7 mouse cellular contexts compared by ENCODE assay signal in genomic region chr8:86884067-86884466, GRCm38 (mm10). TPM values are rescaled to one million over a fixed set of nuclear protein-coding genes. Genes with fewer than 3 reads are reported as not detected.
DNase-seq lines count a peak whose midpoint lies in the region; ATAC-seq and TF ChIP-seq lines count a peak whose summit lies in the region.

No protein-coding gene starts in this region.

- H3K27ac ChIP-seq in embryonic fibroblast, embryonic 13.5 days (ENCODE audit: insufficient read depth, low read length), result peak overlapping the region; percentile 83

- no peaks in the 10 kb centered on the region for H3K27me3 ChIP-seq in megakaryocyte, embryonic 14.5 days (replicated peaks)

- no peak for ATAC-seq in megakaryocyte, adult 5-6 weeks (ENCODE audit: poor library complexity, severe bottlenecking)
- ATAC-seq in megakaryocyte-erythroid progenitor cell, adult 5-6 weeks (replicated peaks; ENCODE audit: low FRiP score, low TSS enrichment, poor library complexity, severe bottlenecking), result 0 out of 2 replicates have a peak, but pooled peaks have one; percentile 33

- peak; percentile 68 for DNase-seq in T-cell, adult 2 months (ENCODE audit: low spot score)
- DNase-seq in kidney, adult 11 months, result peak; percentile 42
- DNase-seq in thymus, postnatal 0 days (ENCODE audit: low spot score), result peak; percentile 30

- H3K4me3 ChIP-seq in megakaryocyte, embryonic 14.5 days (replicated peaks), result peak overlapping the region; percentile 97
- peak overlapping the region; percentile 92 for H3K4me3 ChIP-seq in embryonic fibroblast, embryonic 13.5 days (ENCODE audit: insufficient read depth, low read length)

- H3K9me3 ChIP-seq in megakaryocyte, embryonic 14.5 days, result no peaks in the 10 kb centered on the region

- TF ChIP-seq CTCF in embryonic fibroblast, embryonic 13.5 days (IDR thresholded peaks at IDR 0.05; ENCODE audit: borderline replicate concordance, insufficient read depth, low read length), result no peak

- H3K4me1 ChIP-seq in megakaryocyte, embryonic 14.5 days, result peaks cover 75% of the 10 kb centered on the region
- H3K4me1 ChIP-seq in embryonic fibroblast, embryonic 13.5 days (ENCODE audit: control insufficient read depth, insufficient read depth, low read length), result peaks cover 15% of the 10 kb centered on the region

- no peak for TF ChIP-seq POLR2A in embryonic fibroblast, embryonic 13.5 days (IDR thresholded peaks at IDR 0.05; ENCODE audit: low read depth, low read length)

- peaks cover 11% of the 10 kb centered on the region for H3K36me3 ChIP-seq in megakaryocyte, embryonic 14.5 days (replicated peaks; ENCODE audit: low read length)

RNA-seq across cellular contexts. Expression of gene N4bp1, which starts 1.0 kb away (rescaled TPM):
- 9.9 and 12.9 TPM in 2 replicates for polyA plus RNA-seq in megakaryocyte, embryonic 14.5 days (2012; ENCODE audit: insufficient read depth, low replicate concordance)
- 36.1 and 36.9 TPM in 2 replicates for total RNA-seq in megakaryocyte, adult 5-6 weeks (2015)
- 27.2 and 32.2 TPM in 2 replicates for total RNA-seq in megakaryocyte, adult 5-6 weeks (2017)
- 33.3 and 35.6 TPM in 2 replicates for polyA plus RNA-seq in embryonic fibroblast, embryonic 13.5 days (2011; ENCODE audit: insufficient read length, low read depth, missing spikeins)
- total RNA-seq in megakaryocyte-erythroid progenitor cell, adult 5-6 weeks (2014; fragmentation: Nextera tagmentation), result 15.9 and 17.0 TPM in 2 replicates
- total RNA-seq in megakaryocyte-erythroid progenitor cell, adult 5-6 weeks (2017), result 11.1 and 14.5 TPM in 2 replicates
- polyA plus RNA-seq in thymus, postnatal 0 days (2015; fragmentation: Nextera tagmentation; extraction: Ambion mirVana), result 4.6 and 5.7 TPM in 2 replicates
